Mouse (Mus musculus): ENCODE measurements around the gene 6330409D20Rik.

6330409D20Rik gene

GRCm38 (mm10) chr2:32722581-32722980 is 18.2 kb downstream of the 6330409D20Rik start:
- DNase-seq (ENCODE audit: low spot score): no peak

GRCm38 (mm10) chr2:32722046-32722445 is 18.8 kb downstream of the 6330409D20Rik start:
- no peak for DNase-seq (ENCODE audit: low spot score)

- DNase-seq (ENCODE audit: low spot score): no peak
These were observed 20.1 kb downstream of the 6330409D20Rik start, which contains the start of gene Sh2d3c for GRCm38 (mm10) chr2:32720681-32721229. Gene Sh2d3c, plus strand, starts transcription at chr2:32721055.

GRCm38 (mm10) chr2:32720053-32720452 is 20.8 kb downstream of the 6330409D20Rik start:
- no peak for DNase-seq (ENCODE audit: low spot score)

GRCm38 (mm10) chr2:32718761-32719160 is 22.1 kb downstream of the 6330409D20Rik start:
- no peak for DNase-seq (ENCODE audit: low spot score)

GRCm38 (mm10) chr2:32714987-32715425 is 25.8 kb downstream of the 6330409D20Rik start:
- no peak for DNase-seq (ENCODE audit: low spot score)

- DNase-seq (ENCODE audit: low spot score): no peak
These were observed 26.5 kb downstream of the 6330409D20Rik start for GRCm38 (mm10) chr2:32714117-32714986.

GRCm38 (mm10) chr2:32712934-32713817 is 27.6 kb downstream of the 6330409D20Rik start, which contains the start of gene Cdk9:
Gene Cdk9, minus strand, starts transcription at chr2:32713076.
- DNase-seq (ENCODE audit: low spot score): peak; percentile 92

- DNase-seq (ENCODE audit: low spot score): peak; percentile 95
These were observed 28.3 kb downstream of the 6330409D20Rik start for GRCm38 (mm10) chr2:32712586-32712933.

GRCm38 (mm10) chr2:32712108-32712551 is 28.7 kb downstream of the 6330409D20Rik start:
- peak; percentile 62 for DNase-seq (ENCODE audit: low spot score)

GRCm38 (mm10) chr2:32711301-32712056 is 29.3 kb downstream of the 6330409D20Rik start:
- DNase-seq (ENCODE audit: low spot score): no peak

GRCm38 (mm10) chr2:32710425-32710824 is 30.4 kb downstream of the 6330409D20Rik start:
- DNase-seq (ENCODE audit: low spot score): no peak

- no peak for DNase-seq (ENCODE audit: low spot score)
These were observed 31.2 kb downstream of the 6330409D20Rik start for GRCm38 (mm10) chr2:32709521-32710137.

- peak; percentile 68 for DNase-seq (ENCODE audit: low spot score)
These were observed 32.2 kb downstream of the 6330409D20Rik start for GRCm38 (mm10) chr2:32708643-32709042.

- no peak for DNase-seq (ENCODE audit: low spot score)
These were observed 33.8 kb downstream of the 6330409D20Rik start for GRCm38 (mm10) chr2:32706971-32707370.

GRCm38 (mm10) chr2:32705018-32705417 is 35.8 kb downstream of the 6330409D20Rik start:
- no peak for DNase-seq (ENCODE audit: low spot score)

GRCm38 (mm10) chr2:32704021-32704421 is 36.8 kb downstream of the 6330409D20Rik start, which contains the start of gene Fpgs:
Gene Fpgs, minus strand, starts transcription at chr2:32704145.
- DNase-seq (ENCODE audit: low spot score): no peak

- DNase-seq (ENCODE audit: low spot score): no peak
These were observed 37.8 kb downstream of the 6330409D20Rik start for GRCm38 (mm10) chr2:32703046-32703445.

- DNase-seq (ENCODE audit: low spot score): no peak
These were observed 39.7 kb downstream of the 6330409D20Rik start for GRCm38 (mm10) chr2:32700966-32701743.

GRCm38 (mm10) chr2:32699680-32700079 is 41.1 kb downstream of the 6330409D20Rik start:
- DNase-seq (ENCODE audit: low spot score): no peak

Data from urinary bladder, postnatal 25 days (tissue).